Mouse (Mus musculus) A20 (cell line): ENCODE data around the gene AA986860.

ENCODE experiments used
- DNase-seq: peaks from one replicate; pipeline ENCODE4 v3.0.0-alpha.2; 2011; ENCODE audit warnings: low read depth, low spot score

AA986860 gene

DNA sequence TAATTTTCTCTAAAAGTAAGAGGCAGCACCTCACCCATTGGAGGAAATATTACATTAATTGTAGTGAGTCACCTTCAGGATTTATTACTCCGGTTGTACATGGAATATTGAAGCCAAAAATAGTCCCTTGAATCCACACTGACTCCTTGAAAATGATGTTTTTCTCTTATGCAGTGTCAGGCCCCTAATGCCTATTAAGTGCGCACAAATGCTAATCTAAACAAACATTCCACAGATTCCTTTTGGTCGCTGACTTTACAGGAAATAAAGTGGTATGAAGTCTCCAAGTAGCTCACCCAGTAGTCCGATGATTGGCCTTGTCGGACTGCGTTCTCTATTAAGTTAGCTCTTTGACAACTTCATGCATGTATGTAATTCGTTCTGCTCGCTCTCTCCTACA lies 3.1 kb downstream of the AA986860 start:
- DNase-seq = no peak

DNA sequence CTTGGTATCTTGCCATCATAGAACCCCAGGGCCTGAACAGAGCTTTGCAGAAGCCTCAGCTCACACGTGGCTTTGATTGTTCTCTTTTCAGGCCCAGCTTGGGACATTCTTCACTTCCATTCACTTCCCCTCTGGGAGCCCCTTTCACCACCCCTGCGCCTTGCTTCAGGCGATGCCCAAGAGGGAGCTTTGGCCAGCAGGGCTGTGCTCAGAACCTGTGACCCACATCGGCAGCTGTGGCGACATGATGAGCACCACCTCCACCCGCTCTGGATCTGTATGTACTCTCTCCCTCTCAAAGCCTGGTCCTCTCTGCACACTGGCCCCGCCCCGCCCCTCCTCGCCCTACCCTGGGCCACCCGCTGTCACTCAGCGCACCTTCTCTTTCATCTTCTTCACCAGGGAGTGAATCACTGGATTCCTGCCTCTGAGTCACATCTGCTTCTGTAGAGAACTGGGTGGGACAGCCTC lies 5.7 kb downstream of the AA986860 start:
- DNase-seq = no peak

DNA sequence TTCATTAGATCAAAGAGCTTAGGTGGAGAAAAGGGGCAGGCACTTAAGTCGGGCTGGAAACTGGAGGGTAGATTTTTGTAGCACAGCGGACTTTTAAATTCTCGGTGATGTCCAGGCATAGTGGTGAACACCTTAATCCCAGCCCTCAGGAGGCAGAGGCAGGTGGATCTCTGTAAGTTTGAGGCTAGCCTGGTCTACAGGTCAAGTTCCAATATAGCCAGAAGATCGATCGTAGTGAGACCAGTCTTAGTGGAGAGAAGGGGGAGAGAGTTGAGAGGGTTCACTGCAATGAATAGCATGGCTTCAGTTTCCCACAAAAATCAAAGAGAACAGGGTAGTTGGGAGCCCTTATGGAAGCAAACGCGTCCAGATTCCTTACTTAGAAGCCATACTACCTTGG lies 6.1 kb downstream of the AA986860 start:
- no peak for DNase-seq

GRCm38 (mm10) chr1:130738551-130739106 lies 6.9 kb downstream of the AA986860 start:
- DNase-seq = no peak

DNA sequence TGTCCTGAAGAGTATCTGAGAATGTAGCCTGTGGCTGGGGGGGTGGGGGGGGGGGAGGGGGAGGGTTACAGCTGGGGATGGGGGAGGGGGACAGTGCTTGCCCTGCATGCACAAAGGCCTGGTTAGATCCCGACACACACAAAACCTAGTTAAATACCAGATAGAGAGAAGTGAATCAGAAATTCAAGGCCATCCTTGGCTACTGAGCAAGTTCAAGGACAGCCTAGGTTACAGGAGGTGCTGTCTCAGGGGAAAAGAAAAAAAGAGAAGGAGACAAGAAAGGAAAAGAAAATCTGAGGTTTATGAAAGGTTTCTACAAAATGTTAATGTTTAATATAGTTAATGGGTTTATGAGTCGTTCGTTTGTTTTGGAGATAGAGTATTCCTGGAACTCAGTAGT lies 7.9 kb downstream of the AA986860 start:
- no peak for DNase-seq

- peak; percentile 19 for DNase-seq
These were observed 8.5 kb downstream of the AA986860 start for GRCm38 (mm10) chr1:130740227-130740648.

GRCm38 (mm10) chr1:130740781-130741720 lies 9.3 kb downstream of the AA986860 start:
- no peak for DNase-seq

DNA sequence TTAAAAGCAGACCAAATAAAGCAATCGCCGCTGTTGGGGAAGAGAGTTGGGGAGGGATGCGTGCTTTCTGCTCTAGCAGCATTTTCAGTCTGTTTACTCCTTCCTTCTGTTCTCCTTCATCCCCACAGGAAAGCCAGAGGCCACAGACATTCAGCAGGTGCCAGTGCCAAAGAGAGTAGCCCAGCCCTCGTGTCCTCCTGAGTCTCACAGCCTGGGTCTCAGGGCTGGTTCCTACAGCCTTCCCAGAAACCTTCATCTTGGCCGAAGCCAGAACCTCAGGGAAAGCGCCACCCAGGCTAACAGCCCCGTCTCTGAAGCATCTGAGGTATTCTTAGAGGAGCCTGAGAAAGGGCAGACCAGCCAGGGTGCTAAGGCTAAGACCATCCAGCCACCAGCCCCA lies 10.4 kb downstream of the AA986860 start:
- no peak for DNase-seq

DNA sequence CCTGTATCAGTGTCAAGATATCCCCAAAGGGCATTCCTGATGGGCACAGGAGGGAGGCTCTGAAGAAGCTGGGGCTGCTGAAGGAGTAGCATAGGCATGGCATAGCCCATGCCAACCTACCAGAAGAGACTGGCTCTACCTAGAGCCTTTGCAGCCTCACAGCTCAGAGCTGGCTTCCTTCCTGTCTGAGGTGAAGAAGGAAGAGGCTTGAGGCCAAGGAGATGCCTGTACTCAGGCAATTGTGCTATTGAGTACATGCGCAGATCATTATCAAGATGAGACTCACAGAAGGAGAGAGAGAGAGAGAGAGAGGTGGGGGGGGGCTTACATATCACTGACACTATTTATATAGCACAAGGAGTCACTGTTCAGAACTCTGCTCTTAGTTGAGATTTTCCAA lies 12.0 kb downstream of the AA986860 start:
- no peak for DNase-seq

- no peak for DNase-seq
These were observed 12.4 kb downstream of the AA986860 start for GRCm38 (mm10) chr1:130744217-130744616.

DNA sequence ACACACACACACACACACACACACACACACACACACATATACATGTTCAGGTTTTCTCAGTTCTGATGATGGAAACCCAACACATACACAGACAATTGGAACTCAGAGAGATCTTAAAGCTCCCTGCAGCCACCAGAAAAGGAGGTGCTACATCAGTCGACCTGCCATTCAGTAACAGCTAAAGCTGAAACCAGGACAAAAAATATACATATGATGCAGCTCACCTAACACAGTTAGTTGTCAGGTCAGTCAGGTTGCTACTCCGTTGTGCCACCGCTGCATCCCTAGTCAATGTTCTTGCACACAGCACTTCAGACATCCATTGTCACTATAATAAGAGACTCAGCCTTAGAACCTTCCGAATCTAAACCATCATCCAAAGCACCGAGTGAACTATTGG lies 13.2 kb downstream of the AA986860 start:
- DNase-seq = no peak

DNA sequence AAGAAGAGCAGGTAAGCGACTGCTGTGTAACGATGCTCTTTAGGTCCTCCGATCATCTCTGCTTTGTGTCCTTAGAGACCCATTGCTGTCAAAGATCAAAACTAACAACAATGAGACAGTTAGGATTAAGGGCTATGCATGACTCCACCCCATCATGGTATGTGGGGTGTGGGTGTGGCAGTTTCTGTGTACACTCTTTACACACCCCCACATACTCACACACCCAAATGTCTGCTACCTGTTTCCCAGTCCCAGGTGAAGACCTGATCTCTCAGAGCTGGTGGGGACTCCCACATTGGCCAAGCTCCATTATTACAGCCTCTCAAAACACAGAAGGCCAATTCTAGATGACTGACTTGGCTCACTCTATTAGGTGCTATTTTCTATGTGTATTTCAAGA lies 13.8 kb downstream of the AA986860 start:
- no peak for DNase-seq

DNA sequence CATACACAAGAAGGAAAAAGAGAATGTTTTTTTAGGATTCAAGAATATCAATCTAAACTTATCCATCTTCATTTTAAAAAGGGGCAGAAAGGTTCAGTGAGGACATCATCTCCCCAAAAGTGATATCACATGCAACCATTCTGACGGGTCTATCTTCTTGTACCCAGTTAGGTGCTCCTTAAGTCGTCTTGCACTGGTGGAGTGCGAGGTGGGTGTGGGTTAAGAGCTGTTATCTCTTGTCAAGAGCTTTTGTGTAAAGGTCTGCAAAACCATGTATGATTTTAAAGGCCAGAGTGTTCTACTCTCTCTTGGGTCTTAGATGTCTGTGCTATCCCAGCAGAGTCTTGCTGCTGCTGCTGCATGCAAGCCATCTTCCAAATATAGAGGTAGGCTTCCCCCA lies 15.0 kb downstream of the AA986860 start:
- no peak for DNase-seq

DNA sequence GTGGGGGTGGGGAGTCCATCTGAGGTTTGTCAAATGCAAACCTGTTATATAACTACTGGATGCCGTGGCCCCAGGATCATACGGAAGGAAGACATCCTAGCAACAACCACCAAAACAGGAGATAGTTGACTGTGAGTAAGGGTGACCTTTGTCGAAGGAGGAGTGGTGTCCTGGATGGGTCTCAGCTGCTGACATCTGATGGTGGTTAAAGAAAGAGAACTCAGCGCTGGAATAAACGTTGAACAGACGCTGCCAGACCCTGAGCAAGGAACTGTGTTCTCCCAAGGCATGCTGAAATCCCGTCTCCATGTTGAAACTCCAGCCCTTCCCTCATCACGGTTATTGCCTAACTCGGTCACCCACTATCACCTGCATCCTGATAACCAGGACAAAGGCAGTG lies 27.9 kb downstream of the AA986860 start:
- no peak for DNase-seq

GRCm38 (mm10) chr1:130761597-130761996 lies 29.8 kb downstream of the AA986860 start:
- no peak for DNase-seq

- DNase-seq = no peak
These were observed 30.4 kb downstream of the AA986860 start for GRCm38 (mm10) chr1:130762045-130762760.

DNA sequence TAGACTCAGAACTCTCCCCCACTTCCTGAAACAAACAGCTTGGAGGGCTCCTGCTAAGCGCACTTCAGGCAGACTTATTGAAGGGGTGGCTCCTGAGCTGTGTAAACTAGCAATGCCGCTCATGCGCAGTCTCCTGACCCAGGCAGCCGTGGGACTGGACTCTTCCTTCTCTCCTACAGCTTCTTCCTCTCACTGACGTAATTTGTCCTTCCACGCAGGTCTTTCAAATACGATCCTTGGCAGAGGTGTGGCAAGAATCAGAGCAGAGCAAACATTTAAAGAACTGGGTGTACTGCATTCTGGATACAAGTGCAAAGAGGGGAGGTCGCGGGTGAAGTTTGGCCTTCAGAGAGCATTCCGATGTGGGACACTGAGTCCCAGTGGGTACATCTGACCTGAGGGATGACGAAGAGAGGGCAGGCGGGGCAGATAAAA lies 32.3 kb downstream of the AA986860 start:
- DNase-seq = no peak

GRCm38 (mm10) chr1:130767066-130767465 lies 35.3 kb downstream of the AA986860 start:
- no peak for DNase-seq

- DNase-seq = no peak
These were observed 38.1 kb downstream of the AA986860 start for GRCm38 (mm10) chr1:130769925-130770324.

- DNase-seq = no peak
These were observed 38.7 kb downstream of the AA986860 start for GRCm38 (mm10) chr1:130770487-130770886.

DNA sequence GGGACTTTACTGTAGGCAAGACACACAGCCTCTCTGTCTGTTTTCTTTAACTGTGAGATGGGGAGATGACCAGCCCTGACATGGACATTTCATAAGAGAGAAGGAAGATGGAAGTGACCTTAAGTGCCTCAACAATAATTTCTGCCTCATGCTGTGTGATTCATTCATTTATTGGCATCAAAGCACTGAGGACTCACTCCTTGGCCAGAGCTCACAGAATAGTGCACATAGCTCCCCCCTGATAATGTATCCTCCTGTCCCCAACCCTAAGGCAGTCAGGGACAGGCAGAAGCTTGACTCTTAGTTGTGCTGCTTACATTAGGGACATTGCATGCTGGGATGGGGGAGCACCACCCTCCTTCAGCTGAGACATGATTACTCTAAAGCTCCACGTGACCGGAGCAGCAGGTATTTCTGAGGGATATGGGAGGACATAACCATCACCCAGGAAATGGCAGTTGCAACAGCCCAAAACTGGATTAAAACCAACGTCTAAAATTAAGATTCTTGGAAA lies 39.3 kb downstream of the AA986860 start:
- no peak for DNase-seq

DNA sequence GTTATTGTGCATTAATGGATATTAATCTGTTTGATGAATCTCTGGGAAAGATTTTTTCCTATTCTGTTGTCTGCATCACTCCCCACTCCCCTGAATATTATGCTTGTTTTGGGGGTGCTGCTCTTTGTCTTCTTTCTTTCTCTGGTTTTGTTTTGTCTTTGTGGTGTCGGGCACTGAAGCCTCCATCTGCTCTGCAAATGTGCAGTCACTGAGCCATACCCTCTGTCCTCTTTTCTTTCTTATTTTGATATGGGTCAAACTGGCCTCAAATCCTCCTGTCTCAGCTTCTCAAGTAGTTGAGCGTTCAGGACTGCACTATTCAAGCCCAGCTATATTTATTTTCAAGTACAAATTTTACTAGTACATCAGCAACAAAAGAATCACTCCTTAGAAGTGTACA lies 43.5 kb downstream of the AA986860 start:
- no peak for DNase-seq
